Mouse (Mus musculus) ovary, adult 18-20 months (tissue): ENCODE results near the gene Aldh16a1.
"Not testable (repeated sequence)": the region's sequence is repeated elsewhere in the genome, so short reads cannot be mapped to it uniquely, and the experiment has no call there.

Experiments used
- DNase-seq: peaks from one replicate; pipeline ENCODE4 v3.0.0; 2022; ENCODE audit warnings: low spot score, mixed read lengths

The Aldh16a1 gene

DNA sequence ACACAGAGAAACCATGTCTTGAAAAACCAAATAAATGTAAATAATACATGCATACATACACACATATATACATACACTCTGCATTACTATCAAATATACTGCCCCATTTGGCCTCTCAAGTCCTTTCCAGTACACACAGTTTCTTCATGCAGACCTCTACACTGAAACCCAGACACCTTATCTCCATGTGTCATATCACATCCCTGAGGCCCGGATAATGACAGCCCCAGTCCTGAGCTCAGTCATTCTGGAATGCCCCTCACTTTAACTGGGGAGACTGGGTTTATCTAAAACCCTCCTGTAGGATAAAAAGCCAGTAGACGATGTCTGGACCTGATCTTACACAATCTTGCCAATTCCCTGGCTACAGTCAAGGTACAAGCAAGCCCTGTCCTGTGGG is 40.9 kb downstream of the Aldh16a1 start:
- DNase-seq, result no peak

DNA sequence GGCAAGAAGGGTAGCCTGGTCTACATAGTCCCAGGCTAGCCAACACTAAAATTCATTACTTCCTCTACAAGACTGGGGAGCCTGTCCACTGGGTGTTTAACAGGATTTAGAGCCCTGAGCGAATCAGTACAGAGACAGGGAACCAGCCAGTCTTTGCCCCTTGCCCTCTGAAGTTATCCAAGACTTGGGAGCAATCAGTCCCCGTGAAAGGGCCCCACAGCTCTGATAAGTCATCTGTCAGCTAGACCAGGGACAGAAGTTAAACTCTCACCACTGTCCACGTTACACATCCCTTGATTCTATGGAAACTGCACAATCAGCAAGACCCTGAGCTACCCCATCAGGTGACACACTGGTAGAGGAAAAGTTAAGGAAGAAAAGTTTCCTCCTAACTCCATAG is 41.9 kb downstream of the Aldh16a1 start:
- DNase-seq, result no peak

DNA sequence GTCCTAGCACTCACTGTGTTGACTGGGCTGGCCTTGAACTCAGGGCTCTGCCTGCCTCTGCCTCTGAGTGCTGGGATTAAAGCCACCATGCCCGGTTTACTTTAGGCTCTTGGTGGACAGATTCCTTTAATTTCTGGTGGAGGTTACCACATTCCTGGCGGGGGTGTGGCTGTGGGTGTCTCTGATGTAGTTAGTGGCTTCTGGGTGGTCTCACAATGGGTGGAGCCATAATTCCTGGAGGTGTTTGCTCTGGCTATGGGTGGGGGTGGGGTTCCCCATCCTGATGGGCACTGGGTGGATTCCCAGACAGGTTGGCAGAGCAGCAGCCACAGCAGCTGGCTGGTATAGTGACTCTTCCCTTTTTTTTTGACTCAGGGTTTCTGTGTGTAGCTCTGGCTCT is 42.4 kb downstream of the Aldh16a1 start:
- no peak for DNase-seq

DNA sequence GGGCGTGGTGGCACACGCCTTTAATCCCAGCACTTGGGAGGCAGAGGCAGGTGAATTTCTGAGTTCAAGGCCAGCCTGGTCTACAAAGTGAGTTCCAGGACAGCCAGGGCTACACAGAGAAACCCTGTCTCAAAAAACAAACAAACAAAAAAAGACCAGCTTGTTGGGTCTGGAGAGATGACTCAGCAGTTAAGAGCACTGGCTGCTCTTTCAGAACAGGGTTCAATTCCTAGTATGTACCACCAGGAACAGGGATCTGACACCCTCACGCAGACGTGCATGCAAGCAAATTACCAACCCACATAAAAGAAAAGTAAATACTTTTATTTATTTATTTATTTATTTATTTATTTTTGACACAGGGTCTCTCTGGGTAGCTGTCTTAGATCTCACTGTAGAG is 44.3 kb downstream of the Aldh16a1 start:
- DNase-seq, result not testable (repeated sequence)

GRCm38 (mm10) chr7:45107052-45107645 is 47.2 kb downstream of the Aldh16a1 start:
- DNase-seq, result no peak

DNA sequence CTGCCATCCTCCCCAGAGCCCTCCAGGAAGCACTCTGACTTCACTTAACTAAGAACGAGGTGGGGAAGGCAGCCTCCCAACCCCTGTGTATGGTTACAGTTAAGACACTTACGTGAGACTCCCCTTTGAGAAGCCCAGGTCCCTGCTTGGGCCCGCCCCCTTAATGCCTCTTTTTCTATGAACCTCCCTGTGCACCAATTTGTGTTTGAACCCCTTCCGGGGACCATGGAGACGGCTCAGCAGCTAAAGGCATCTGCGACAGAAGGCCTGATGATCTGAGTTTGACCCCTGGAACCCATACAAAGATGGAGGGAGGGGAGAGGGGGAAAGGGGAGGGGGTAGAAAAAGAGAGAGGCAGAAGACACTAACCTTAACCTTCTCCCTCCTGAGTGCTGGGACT is 47.9 kb downstream of the Aldh16a1 start:
- DNase-seq, result no peak

GRCm38 (mm10) chr7:45105491-45105890 is 48.9 kb downstream of the Aldh16a1 start:
- no peak for DNase-seq

DNA sequence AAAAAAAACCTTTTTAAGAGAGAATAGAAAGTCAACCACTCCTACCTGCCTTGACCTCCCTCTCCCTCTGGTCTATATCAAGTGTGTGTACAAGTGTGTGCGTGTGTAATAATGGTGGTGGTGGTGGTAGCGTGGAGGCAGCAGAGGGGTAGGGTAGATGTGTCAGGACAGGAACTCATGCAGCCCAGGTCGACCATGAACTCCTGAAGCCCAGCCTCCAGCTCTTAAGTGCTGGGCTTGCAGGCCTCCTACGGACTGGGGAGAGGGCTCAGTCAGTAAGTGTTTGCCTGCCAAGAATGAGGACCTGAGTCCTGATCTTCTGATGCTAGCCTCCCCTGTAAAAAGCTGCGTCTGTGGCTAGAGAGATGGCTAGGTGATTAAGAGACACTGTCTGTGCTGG is 49.4 kb downstream of the Aldh16a1 start:
- DNase-seq, result no peak

- peak; percentile 94 for DNase-seq
Observed at GRCm38 (mm10) chr7:45103652-45104180, 50.7 kb downstream of the Aldh16a1 start, which contains the start of gene Fcgrt. TSS of gene Fcgrt (minus strand) at chr7:45103851.

- DNase-seq, result no peak
Observed at GRCm38 (mm10) chr7:45102940-45103585, 51.3 kb downstream of the Aldh16a1 start.

GRCm38 (mm10) chr7:45102441-45102840 is 51.9 kb downstream of the Aldh16a1 start:
- no peak for DNase-seq

DNA sequence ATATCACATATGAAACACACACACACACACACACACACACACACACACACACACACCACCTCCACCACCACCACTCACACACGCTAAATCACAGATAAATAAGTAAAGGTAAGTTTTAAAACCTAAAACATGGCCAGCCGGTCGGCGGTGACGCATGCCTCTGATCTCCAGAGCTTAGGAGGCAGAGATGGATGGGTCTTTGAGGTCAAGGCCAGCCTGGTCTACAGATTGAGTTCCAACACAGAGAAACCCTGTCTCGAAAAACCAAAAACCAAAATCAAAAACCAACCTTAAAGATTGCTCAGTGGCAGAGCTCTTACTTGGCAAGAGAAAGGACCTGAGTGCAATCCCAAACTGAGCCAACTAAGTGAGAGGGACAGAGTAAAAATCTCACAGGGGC is 54.3 kb downstream of the Aldh16a1 start:
- no peak for DNase-seq

GRCm38 (mm10) chr7:45098541-45099240 is 55.7 kb downstream of the Aldh16a1 start:
- no peak for DNase-seq

DNA sequence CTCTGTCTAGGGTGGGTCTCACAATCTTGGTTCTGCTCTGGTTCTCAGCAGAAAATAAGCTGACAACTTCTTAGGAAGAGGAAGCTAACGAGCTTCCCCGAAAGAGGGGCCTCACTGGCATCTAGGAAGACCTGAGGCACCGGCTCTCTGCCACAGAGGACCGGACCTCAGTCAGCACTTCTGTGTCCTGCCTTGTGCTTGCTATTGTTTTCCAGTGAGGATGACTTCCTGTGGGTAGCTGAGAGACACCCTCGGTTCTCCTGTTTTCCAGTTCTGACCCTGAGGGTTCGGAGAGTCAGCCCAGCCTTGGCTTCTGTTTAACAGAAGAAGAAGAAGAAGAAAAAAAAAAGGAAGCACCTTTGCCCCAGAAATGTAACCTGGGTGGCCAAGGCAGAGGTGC is 56.9 kb downstream of the Aldh16a1 start:
- DNase-seq, result no peak

DNA sequence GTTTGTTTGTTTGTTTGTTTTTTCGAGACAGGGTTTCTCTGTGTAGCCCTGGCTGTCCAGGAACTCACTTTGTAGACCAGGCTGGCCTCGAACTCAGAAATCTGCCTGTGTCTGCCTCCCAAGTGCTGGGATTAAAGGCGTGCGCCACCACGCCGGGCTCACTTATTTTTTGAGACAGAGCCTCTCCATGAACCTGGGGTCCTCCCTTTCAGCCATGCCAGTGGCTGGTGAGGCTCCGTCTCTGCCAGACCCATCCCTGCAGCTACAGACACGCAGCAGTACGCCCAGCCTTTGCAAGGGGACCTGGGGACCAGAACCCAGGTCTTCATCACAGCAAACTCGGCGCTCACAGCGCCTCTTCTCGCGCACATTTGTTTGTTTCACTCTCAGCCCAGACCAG is 58.4 kb downstream of the Aldh16a1 start:
- DNase-seq, result not testable (repeated sequence)

GRCm38 (mm10) chr7:45095367-45095766 is 59.0 kb downstream of the Aldh16a1 start:
- DNase-seq, result no peak

- DNase-seq, result no peak
Observed at GRCm38 (mm10) chr7:45094121-45094520, 60.3 kb downstream of the Aldh16a1 start.

DNA sequence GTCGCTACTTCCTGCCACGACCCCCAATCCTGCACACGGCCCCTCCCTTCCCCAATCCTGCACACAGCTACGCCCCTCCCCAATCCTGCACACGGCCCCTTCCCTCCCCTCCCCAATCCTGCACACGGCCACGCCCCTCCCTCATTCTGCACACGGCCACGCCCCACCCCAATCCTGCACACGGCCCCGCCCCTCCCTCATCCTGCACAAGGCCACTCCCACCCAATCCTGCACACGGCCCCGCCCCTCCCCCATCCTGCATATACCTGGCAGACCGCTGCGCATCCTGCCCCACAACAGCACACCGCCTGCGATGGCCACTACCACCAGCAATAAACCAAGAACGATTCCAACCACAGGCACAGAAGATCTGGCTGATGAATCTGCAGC is 60.9 kb downstream of the Aldh16a1 start:
- no peak for DNase-seq

DNA sequence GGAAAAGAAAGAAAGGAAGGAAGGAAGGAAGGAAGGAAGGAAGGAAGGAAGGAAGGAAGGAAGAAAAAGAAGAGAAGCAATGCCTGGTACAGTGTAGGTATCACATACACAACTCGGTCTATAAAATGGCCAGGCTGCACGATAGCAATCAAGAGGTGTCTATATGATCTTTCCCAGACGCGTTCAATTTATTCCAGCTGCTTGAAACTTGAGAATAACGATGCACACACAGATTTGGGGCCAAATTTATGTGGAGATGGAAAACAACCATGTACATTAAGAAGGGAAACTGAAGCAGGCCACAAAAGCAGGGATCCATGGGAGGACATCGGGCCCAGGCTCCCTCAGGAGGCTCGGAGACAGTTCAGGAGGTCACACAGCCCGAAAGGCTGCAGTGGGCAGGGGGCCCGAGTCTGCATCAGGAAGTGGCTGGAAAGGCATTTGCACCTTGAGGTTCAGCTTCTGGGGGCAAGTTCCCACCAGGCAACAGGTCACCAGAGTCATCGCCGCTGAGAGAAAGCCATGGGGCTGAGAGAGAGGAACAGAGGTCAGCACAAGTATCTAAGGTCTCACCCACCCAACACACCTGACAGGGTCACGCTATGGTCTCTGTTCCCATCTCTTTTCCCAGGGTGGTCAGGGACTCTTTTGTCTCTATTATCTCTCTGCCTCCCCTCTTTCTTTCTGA is 61.4 kb downstream of the Aldh16a1 start:
- no peak for DNase-seq

GRCm38 (mm10) chr7:45092048-45092447 is 62.3 kb downstream of the Aldh16a1 start, which contains the start of gene Rcn3:
TSS of gene Rcn3 (minus strand) at chr7:45092221.
- DNase-seq, result peak; percentile 92

DNA sequence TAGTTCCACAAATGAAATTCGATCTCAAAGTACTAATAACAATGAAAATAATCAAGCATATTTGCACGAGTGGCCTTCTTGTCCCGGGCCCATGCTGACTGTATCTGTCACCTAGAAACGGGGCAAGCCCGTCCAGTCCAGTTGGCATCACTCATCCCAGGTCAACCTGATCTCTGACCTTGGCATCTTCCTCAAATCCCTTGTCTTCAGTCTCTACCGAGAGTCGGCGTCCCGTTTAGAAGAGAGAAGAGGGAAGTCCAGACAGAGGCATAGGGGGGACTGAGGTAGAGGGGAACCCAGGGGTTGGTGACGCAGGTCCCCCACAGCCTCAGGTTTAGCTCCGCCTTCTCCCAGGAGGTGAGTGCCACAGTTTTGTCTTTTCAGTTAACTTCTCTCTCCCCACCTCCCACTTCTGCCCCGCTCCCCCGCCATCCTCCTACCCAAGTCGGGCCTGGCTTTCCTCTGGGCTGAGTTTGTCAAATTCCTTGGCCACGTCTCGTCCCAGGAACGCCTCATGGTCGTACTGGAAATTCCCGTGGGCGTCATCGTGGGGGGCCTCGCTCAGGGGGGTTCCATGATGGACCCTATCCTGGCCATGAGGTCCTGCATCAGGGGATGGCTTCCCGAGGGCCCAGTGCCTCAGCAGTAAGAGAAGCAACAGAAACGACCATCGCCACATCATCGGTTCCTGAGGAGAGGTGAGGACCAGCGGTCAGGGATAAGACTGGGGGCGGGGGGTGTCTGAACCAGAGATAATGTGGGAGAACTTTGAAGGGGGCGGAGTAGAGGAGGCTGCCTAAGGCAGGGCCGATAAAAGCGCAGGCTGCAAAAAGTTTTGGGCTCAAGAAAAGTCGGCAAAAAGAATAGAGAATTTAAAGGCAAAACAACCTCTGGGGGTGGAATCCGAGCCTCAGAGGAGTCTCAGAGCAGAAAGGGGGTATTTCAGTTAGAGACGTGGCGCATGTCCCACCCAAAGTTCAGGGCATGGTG is 63.1 kb downstream of the Aldh16a1 start:
- DNase-seq, result no peak
